Mouse (Mus musculus) hindbrain, embryonic 16.5 days (tissue): ENCODE measurements around the gene Flrt1. TPM values are rescaled to one million over a fixed set of nuclear protein-coding genes. Genes with fewer than 3 reads are reported as not detected.

ENCODE experiments used
- ATAC-seq: fragments of 200-750 bp; cut with Nextera tagmentation; 2 replicates; pipeline ENCODE4 v1.8.0; 2017; ENCODE audit warnings: moderate TSS enrichment, moderate library complexity
- H3K27ac ChIP-seq: fragments of 300-500 bp; sonication (generic); 2 replicates; pipeline ENCODE4 v1.5.1; 2014; ENCODE audit warnings: low read depth, mild to moderate bottlenecking, control low read depth, low read length, moderate library complexity
- H3K27me3 ChIP-seq: fragments of 300-500 bp; sonication (generic); replicated peaks from 2 replicates; pipeline ENCODE4 v1.6.1; 2014; ENCODE audit warnings: low read length; ENCODE audit not compliant: control insufficient read depth, insufficient read depth
- H3K36me3 ChIP-seq: fragments of 300-500 bp; sonication (generic); 2 replicates; pipeline ENCODE4 v1.6.1; 2014; ENCODE audit warnings: mild to moderate bottlenecking, low read length, moderate library complexity, mixed read lengths; ENCODE audit not compliant: control insufficient read depth, insufficient read depth
- H3K4me1 ChIP-seq: fragments of 300-500 bp; sonication (generic); 2 replicates; pipeline ENCODE4 v1.6.1; 2014; ENCODE audit warnings: low read depth, low read length; ENCODE audit not compliant: control insufficient read depth, insufficient read depth
- H3K4me2 ChIP-seq: fragments of 300-500 bp; sonication (generic); 2 replicates; pipeline ENCODE4 v1.6.1; 2014; ENCODE audit warnings: mild to moderate bottlenecking, low read length, control low read depth, moderate library complexity
- H3K4me3 ChIP-seq: fragments of 300-500 bp; sonication (generic); 2 replicates; pipeline ENCODE4 v1.5.1; 2014; ENCODE audit warnings: mild to moderate bottlenecking, low read length, control low read depth, moderate library complexity
- H3K9ac ChIP-seq: fragments of 300-500 bp; sonication (generic); 2 replicates; pipeline ENCODE4 v1.6.1; 2014; ENCODE audit warnings: low read depth, mild to moderate bottlenecking, control low read depth, low read length, moderate library complexity
- H3K9me3 ChIP-seq: fragments of 300-500 bp; sonication (generic); 2 replicates; pipeline ENCODE4 v1.6.1; 2014; ENCODE audit warnings: mild to moderate bottlenecking, low read length, moderate library complexity; ENCODE audit not compliant: control insufficient read depth
- WGBS: fragments of 180-500 bp; shearing (Covaris S2); extraction: QIAGEN DNeasy Blood & Tissue Kit; methylation state at CpG from one replicate; pipeline ENCODE4 v1.1.7; 2014; 5-methylcytosine and 5-hydroxymethylcytosine counted together
- polyA plus RNA-seq: library from polyadenylated mRNA; unstranded; fragments of >200 nt; fragmentation: Nextera tagmentation; extraction: Ambion mirVana; gene quantifications from 2 replicates; pipeline ENCODE4 v1.2.1, GENCODE M21; 2015

The Flrt1 gene
- polyA plus RNA-seq, 1 experiment from 2014 or later = 8.8 TPM

- Histone ChIP-seq H3K4me1 (peaks cover 12% of the 10 kb centered on the region), H3K4me2 (no peak overlapping the region), H3K9me3 (no peaks in the 10 kb centered on the region), H3K27ac (peak overlapping the region; percentile 10), H3K9ac (peak overlapping the region; percentile 35; the same call in 1 of the 2 replicates), H3K4me3 (no peak overlapping the region), H3K27me3 (no peaks in the 10 kb centered on the region), H3K36me3 (no peaks in the 10 kb centered on the region)
- ATAC-seq = peak; percentile 24; the same call in 1 of the 2 replicates
- 26% methylated on average over 10 of the region's 10 CpGs for WGBS
Observed at GRCm38 (mm10) chr19:7122698-7123306, 17.3 kb upstream of the Flrt1 start.

DNA sequence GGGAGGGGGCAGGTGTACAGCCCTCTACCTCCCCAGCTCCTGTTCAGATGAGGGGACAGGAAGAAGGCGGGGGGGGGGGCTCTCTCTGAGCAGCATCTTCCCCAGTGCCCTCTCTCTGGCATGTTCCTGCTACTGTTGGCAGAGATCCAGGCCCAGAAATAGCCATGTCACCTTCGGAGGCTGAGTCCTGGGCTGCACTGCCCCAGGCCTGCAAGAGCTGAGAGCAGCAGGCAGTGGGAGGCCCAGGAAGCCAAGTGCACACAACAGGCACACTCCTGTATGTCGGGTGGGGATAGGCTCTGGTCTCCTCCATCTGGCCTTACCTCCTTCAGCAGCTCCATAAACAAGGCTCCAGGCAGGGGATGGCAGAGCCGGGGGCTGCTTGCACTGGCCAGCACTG is 16.7 kb upstream of the Flrt1 start:
- 39% methylated on average over 4 of the region's 4 CpGs for WGBS
- Histone ChIP-seq H3K4me3 (no peak overlapping the region), H3K4me2 (no peak overlapping the region), H3K9ac (peak overlapping the region; percentile 35; the same call in 1 of the 2 replicates), H3K27me3 (no peaks in the 10 kb centered on the region), H3K4me1 (peaks cover 12% of the 10 kb centered on the region), H3K27ac (peak overlapping the region; percentile 4), H3K9me3 (no peaks in the 10 kb centered on the region), H3K36me3 (no peaks in the 10 kb centered on the region)
- peak; percentile 53; the same call in 1 of the 2 replicates for ATAC-seq

GRCm38 (mm10) chr19:7121252-7121651 is 15.7 kb upstream of the Flrt1 start:
- ATAC-seq = 0 out of 2 replicates have a peak, but pooled peaks have one; percentile 22
- Histone ChIP-seq H3K4me2 (no peak overlapping the region), H3K27ac (no peak overlapping the region), H3K9ac (no peak overlapping the region), H3K4me1 (peaks cover 14% of the 10 kb centered on the region), H3K4me3 (no peak overlapping the region), H3K27me3 (no peaks in the 10 kb centered on the region), H3K36me3 (no peaks in the 10 kb centered on the region), H3K9me3 (no peaks in the 10 kb centered on the region)
- WGBS = 38% methylated on average over 11 of the region's 11 CpGs

DNA sequence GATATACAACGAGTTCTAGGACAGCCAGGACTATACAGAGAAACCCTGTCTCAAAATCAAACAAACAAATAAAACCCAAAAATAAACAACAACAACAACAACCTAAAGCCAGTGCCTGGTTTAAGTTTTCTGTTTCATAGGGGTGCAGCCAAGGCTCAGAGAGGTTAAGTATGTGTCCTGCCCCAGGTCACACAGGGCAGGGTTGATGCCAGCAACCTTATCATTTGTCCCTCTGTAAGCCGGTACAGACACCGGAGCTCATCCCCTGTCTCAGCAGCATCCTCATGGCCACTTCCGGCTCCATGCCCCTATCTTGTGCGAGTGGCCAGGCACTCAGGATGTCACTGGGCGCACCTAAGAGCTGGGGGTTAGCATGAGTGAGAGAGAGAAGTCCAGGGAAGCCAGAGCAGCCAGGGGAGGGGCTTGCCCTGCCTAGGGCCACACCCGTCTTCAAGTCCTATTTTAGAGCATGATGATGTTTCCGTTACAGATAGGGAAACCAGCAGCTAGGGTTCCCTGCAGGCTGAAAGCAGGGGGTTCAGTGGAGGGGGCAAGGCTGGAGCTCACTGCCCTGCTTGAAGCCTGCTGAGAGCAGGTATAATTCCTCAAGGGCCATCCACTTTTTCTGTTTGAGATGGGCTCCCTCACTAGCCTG is 12.3 kb upstream of the Flrt1 start:
- Histone ChIP-seq H3K4me3 (no peak overlapping the region), H3K4me2 (no peak overlapping the region), H3K9ac (no peak overlapping the region), H3K4me1 (peaks cover 20% of the 10 kb centered on the region), H3K36me3 (no peaks in the 10 kb centered on the region), H3K9me3 (no peaks in the 10 kb centered on the region), H3K27me3 (no peaks in the 10 kb centered on the region), H3K27ac (no peak overlapping the region)
- WGBS = 84% methylated on average over 8 of the region's 8 CpGs
- no peak for ATAC-seq

- H3K36me3 ChIP-seq = no peaks in the 10 kb centered on the region
- no peaks in the 10 kb centered on the region for H3K9me3 ChIP-seq
- peaks cover 14% of the 10 kb centered on the region for H3K4me1 ChIP-seq
- H3K27ac ChIP-seq = no peak overlapping the region
- H3K4me2 ChIP-seq = no peak overlapping the region
- H3K27me3 ChIP-seq = no peaks in the 10 kb centered on the region
- no peak overlapping the region for H3K9ac ChIP-seq
- H3K4me3 ChIP-seq = no peak overlapping the region
- ATAC-seq = no peak
- 64% methylated on average over 4 of the region's 4 CpGs for WGBS
Observed at GRCm38 (mm10) chr19:7117141-7117540, 11.6 kb upstream of the Flrt1 start.

DNA sequence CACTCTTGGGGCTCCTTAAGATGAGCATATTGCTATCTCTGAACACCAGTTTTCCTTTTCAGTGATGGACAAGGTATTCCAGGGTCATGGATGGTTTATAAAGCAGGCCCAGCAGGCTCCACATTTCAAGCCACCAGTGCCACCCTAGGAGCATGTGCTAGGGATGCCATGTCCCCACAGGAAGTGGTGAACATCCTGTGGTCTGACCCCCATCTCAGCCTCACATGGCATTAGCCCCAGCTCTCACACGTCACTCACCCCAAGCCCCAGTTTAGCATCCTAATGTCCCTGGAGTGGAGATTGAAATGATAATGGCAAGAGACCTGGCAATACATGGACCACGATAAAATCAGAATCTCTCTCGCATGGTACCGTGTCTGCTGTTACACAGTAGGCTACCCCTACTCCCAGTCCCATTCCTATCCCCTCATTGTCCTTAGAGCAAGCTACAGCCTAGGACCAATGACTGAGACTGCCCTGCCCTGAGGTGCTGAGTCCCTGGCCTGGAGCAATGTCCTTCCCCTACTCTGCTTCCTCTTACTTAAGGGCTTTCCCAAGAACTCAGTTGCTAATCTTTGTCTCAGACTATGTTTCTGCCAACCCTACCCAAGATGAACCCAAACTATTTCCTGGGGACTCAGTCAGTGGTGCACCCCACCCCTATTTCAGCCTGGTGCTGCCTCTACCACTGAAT is 10.7 kb upstream of the Flrt1 start:
- 79% methylated on average over 4 of the region's 4 CpGs for WGBS
- Histone ChIP-seq H3K4me2 (no peak overlapping the region), H3K9me3 (no peaks in the 10 kb centered on the region), H3K9ac (no peak overlapping the region), H3K27me3 (no peaks in the 10 kb centered on the region), H3K27ac (no peak overlapping the region), H3K4me1 (peaks cover 18% of the 10 kb centered on the region), H3K4me3 (no peak overlapping the region), H3K36me3 (no peaks in the 10 kb centered on the region)
- ATAC-seq = no peak

- H3K36me3 ChIP-seq = no peaks in the 10 kb centered on the region
- 11% methylated on average over 14 of the region's 14 CpGs for WGBS
- H3K9ac ChIP-seq = no peak overlapping the region
- ATAC-seq = no peak
- no peak overlapping the region for H3K4me2 ChIP-seq
- no peaks in the 10 kb centered on the region for H3K9me3 ChIP-seq
- H3K4me1 ChIP-seq = peaks cover 29% of the 10 kb centered on the region
- no peak overlapping the region for H3K4me3 ChIP-seq
- H3K27me3 ChIP-seq = no peaks in the 10 kb centered on the region
- H3K27ac ChIP-seq = peak overlapping the region; percentile 30; the same call in 1 of the 2 replicates
Observed at GRCm38 (mm10) chr19:7113574-7113973, 8.0 kb upstream of the Flrt1 start.

- Histone ChIP-seq H3K27me3 (no peaks in the 10 kb centered on the region), H3K4me3 (no peak overlapping the region), H3K27ac (no peak overlapping the region), H3K9me3 (no peaks in the 10 kb centered on the region), H3K9ac (no peak overlapping the region), H3K4me2 (no peak overlapping the region), H3K4me1 (peaks cover 33% of the 10 kb centered on the region), H3K36me3 (no peaks in the 10 kb centered on the region)
- ATAC-seq = no peak
- WGBS = 31% methylated on average over 3 of the region's 3 CpGs
Observed at GRCm38 (mm10) chr19:7112628-7113027, 7.1 kb upstream of the Flrt1 start.

DNA sequence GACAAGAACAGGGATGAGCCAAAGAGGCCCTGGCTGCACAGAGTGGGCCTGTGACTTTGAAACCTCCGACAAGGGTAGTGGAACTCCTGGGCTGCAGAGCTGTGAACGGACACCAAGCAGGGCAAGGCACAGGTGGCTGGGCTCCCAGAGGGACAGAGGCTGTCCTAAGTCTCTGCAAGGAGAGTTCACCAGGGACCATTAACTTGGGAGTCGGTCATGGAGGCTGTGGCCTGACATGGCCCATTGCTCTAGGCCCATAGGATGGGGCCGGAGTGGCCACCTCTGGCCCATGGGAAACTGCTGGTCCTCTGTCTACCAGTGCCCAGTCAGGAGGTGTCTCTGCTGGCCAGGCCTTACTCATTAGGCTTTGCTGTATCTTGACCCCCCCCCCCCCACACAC is 6.2 kb upstream of the Flrt1 start:
- Histone ChIP-seq H3K4me3 (no peak overlapping the region), H3K27me3 (no peaks in the 10 kb centered on the region), H3K4me1 (peaks cover 33% of the 10 kb centered on the region), H3K4me2 (no peak overlapping the region), H3K27ac (no peak overlapping the region), H3K9me3 (no peaks in the 10 kb centered on the region), H3K9ac (no peak overlapping the region), H3K36me3 (no peaks in the 10 kb centered on the region)
- no peak for ATAC-seq
- WGBS = 81% methylated on average over 3 of the region's 4 CpGs
